Mouse (Mus musculus): ENCODE results near the gene Pard3. TPM values are rescaled to one million over a fixed set of nuclear protein-coding genes. Genes with fewer than 3 reads are reported as not detected.

The Pard3 gene
- total RNA-seq, 2 experiments from 2014 or later = 35.2 to 39.0 TPM

GRCm38 (mm10) chr8:127344421-127344820, 280.7 kb downstream of the Pard3 start:
- peak; percentile 15 for DNase-seq

DNA sequence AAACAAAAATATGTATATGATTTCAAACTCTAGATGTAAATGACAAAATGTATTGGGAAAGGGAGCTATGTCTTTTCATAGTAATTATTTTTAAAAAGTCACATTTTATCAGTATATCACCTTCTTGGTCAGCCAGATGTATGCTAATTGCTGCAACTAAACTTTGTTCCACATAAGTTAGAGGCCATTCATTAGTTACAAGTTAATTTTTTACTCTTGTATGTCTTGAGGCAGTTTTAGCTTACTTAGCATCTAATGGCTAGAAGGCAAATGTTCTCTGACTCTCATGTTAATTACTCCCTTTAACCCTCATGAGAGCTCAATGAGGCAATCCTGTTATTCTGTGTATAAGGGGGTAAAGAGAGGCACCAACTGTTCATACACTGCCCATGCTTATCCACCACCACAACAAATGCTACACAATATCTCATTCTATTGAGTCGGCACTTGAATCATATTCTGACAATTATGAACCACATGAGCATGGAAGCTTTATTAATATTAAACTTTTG, 282.3 kb downstream of the Pard3 start:
- DNase-seq = no peak

GRCm38 (mm10) chr8:127347890-127348495, 284.3 kb downstream of the Pard3 start:
- no peak for DNase-seq

- DNase-seq = no peak
Measured at GRCm38 (mm10) chr8:127361796-127362195, 298.1 kb downstream of the Pard3 start.

DNA sequence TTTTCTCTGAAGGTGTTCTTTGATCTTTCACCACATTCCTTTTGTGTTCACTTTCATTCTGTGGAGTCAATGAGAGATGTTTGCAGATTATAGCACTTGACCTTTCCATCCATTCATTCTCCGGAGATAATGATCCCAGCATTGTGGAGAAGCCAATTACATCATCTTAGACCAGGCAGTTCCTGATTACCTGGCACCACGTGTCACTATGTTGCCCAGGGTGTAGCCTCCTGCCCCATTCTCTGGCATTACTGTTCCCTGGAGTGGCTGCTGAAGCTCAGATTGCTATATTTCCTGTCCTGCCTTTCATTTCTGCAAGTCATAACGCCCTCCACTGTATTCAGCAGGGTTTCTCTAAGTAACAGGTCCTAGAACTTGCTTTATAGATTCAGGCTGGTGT, 304.7 kb downstream of the Pard3 start:
- no peak for DNase-seq

GRCm38 (mm10) chr8:127371326-127371949, 307.7 kb downstream of the Pard3 start:
- no peak for DNase-seq

- no peak for DNase-seq
Measured at GRCm38 (mm10) chr8:127377775-127378174, 314.1 kb downstream of the Pard3 start.

- DNase-seq = no peak
Measured at GRCm38 (mm10) chr8:127378994-127379858, 315.5 kb downstream of the Pard3 start.

DNA sequence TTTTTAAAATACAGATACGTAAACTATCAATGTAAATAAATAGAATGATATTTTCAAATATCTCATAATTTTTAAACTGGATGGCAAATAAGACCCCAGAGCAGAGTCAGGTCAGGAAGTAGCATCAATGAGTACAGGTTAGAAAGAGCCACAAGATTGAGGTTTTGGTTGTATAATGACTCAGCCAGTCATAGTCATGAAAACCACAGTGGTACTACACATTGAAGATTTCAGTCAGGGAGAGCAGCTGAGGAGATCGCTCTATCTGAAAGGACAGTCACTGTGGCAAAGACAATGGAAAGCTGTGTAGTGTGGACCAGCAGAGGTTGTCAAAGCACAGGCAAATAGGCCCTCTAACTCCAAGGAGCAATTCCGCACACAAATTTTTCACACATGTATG, 317.6 kb downstream of the Pard3 start:
- DNase-seq = no peak

GRCm38 (mm10) chr8:127392700-127393099, 329.0 kb downstream of the Pard3 start:
- DNase-seq = no peak

- DNase-seq = no peak
Measured at GRCm38 (mm10) chr8:127395488-127395887, 331.8 kb downstream of the Pard3 start.

DNA sequence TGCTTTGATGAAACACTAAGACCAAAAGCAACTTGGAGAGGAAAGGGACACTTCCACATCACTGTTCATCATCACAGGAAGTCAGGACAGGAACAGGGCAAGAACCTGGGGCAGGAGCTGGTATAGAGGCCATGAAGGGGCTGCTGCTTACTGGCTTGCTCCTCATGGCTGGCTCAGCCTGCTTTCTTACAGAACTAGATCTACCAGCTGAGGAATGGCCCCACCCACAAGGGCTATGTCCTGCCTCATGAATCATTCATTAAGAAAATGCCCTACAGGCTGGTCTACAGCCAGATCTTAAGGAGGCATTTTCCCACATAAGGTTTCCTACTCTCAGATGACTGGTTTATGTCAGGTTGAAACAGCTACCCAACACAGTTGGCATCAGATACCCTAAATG, 342.1 kb downstream of the Pard3 start:
- DNase-seq = no peak

- no peak for DNase-seq
Measured at GRCm38 (mm10) chr8:127410606-127411005, 346.9 kb downstream of the Pard3 start.

GRCm38 (mm10) chr8:127411190-127411848, 347.6 kb downstream of the Pard3 start:
- no peak for DNase-seq

DNA sequence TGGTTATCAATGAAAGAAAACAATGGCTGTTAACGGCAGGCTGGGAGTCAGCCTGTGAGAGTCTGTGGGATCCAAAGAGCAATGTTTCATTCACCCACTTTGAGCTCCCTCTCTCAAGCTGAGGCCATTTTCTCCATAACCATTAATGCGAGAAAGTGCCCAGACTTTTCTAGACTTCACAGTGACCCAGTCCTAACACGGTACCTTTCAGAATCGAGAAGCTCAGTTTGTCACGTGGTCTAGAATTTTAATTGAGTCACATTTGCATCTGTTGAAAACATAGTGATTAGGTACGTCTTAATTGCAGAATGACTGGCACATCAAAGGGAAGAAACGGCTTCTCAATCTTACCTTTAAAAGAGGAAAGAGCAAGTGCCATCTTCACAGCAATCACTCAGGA, 359.3 kb downstream of the Pard3 start:
- DNase-seq = no peak

GRCm38 (mm10) chr8:127424211-127424916, 360.7 kb downstream of the Pard3 start:
- no peak for DNase-seq

DNA sequence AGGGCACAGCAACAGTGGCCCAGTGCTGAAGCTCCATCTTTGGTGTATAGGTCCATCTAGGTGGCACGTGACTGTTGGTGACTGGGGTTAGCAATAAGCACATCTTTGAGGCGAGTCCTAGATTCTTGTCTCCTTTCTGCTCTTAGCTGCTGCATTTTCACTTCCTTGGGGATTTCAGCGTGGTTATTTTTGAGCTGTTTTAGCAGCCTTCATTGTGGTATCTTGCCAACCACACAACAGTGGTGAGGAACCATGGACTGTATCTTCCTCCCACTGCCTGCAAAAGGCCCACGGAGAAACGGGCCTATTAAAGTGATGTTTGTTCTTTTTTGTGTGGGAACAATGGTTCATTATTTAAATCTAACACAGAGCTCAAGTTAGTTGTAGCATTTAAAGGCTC, 363.2 kb downstream of the Pard3 start:
- DNase-seq = no peak

DNA sequence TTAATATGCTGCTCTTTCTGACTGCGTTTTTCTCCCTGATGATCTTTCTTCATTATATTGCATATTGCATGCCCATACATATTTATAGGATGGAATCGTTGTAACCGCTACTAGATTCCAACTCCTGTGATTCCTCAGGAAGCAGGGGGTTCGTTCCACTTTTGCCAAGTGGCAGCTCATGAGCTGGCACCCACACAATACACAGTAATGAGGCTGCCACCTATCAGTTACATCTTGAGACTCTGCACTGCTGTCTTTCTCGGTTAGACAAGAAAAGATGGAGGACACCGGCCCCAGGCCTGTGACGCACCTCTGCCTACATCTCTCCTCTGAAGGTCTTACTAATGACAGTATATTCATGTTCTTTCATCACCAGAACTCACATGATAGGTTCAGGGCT, 364.3 kb downstream of the Pard3 start:
- DNase-seq = no peak

GRCm38 (mm10) chr8:127431236-127431635, 367.5 kb downstream of the Pard3 start:
- no peak for DNase-seq

- no peak for DNase-seq
Measured at GRCm38 (mm10) chr8:127435975-127436374, 372.3 kb downstream of the Pard3 start.

- no peak for DNase-seq
Measured at GRCm38 (mm10) chr8:127437613-127438235, 374.0 kb downstream of the Pard3 start.
